In the genomic region with DNA sequence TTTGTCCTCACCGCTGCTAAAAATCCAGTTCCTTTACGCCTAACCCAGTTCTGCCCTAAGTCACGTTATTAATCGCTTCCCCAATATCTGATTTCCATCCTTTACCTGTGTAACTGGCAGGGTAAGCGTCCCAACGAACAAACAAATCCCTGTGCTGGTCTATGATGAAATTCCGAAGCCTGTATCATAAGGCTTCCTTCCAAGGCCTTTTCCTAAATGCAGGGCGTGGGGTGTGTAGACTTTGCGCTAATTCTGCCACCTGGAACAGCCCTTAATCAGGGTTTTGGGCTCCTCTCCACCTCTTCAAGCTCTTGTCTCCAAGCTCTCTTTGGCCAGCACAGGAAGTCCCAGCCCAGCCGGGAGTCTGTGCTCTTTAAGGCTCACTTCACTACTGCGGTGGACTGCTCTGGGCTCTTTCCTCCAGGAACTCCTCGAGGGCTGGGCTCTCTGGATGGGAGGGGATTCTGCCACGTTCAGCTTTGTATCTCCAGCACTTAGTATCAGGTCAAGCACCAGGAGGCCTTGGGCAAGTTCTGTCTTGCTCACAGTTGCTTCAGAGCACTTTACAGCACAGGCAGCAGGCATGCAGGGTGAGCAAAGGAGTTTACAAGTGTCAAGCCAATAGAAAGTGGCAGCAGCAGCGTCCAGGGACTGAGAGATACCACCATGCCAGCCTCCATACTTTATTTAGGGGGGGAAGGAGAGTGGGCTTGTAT, we compare ENCODE assay signal across 12 mouse cellular contexts. TPM values are rescaled to one million over a fixed set of nuclear protein-coding genes. Genes with fewer than 3 reads are reported as not detected.
DNase-seq lines count a peak whose midpoint lies in the region; ATAC-seq and TF ChIP-seq lines count a peak whose summit lies in the region.
"Had no signal": no experiment of that assay in that cellular context is flagged by ENCODE, and none has a peak within 500 bp of the region (broad histone marks: within the 10 kb centered on the region; RNA-seq: fewer than 3 reads in every experiment).

No protein-coding gene starts in this region.

- H3K4me2 ChIP-seq in hindbrain, postnatal 0 days (ENCODE audit: low read depth, low read length): no peak overlapping the region
- no peak overlapping the region for H3K4me2 ChIP-seq in lung, postnatal 0 days (replicated peaks; ENCODE audit: low read depth, low read length)
- no peak overlapping the region for H3K4me2 ChIP-seq in stomach, embryonic 15.5 days
- H3K4me2 ChIP-seq: forebrain, embryonic 13.5 days; neural tube, embryonic 13.5 days had no signal

- DNase-seq in hindbrain, embryonic 10.5 days (ENCODE audit: low spot score): no peak
- no peak for DNase-seq in hindbrain, postnatal 0 days (ENCODE audit: low spot score)
- DNase-seq in lung, postnatal 0 days (ENCODE audit: low spot score): peak; percentile 52
- DNase-seq in lung, postnatal 25 days (ENCODE audit: low spot score): no peak
- DNase-seq in gonadal fat pad, adult 2 months (ENCODE audit: low read depth): peak; percentile 75
- DNase-seq in natural killer cell, adult 2 months (ENCODE audit: low spot score in 2 of 2): no peak
- DNase-seq in spleen, postnatal 4 days (ENCODE audit: low spot score in 2 of 2): no peak
- DNase-seq: cerebellum, adult 9-10 months; thymus, postnatal 25 days had no signal

- H3K27me3 ChIP-seq in hindbrain, embryonic 10.5 days (ENCODE audit: insufficient read depth, poor library complexity, severe bottlenecking): no peaks in the 10 kb centered on the region
- H3K27me3 ChIP-seq in hindbrain, postnatal 0 days (ENCODE audit: insufficient read depth, low read length): no peaks in the 10 kb centered on the region
- no peaks in the 10 kb centered on the region for H3K27me3 ChIP-seq in lung, postnatal 0 days (replicated peaks; ENCODE audit: insufficient read depth, low read length)
- H3K27me3 ChIP-seq in stomach, embryonic 15.5 days (replicated peaks): no peaks in the 10 kb centered on the region
- H3K27me3 ChIP-seq: forebrain, embryonic 13.5 days; neural tube, embryonic 13.5 days had no signal

- no peak overlapping the region for H3K4me3 ChIP-seq in hindbrain, embryonic 10.5 days
- H3K4me3 ChIP-seq in hindbrain, postnatal 0 days (ENCODE audit: low read length): no peak overlapping the region
- no peak overlapping the region for H3K4me3 ChIP-seq in lung, postnatal 0 days (ENCODE audit: low read depth, low read length)
- no peak overlapping the region for H3K4me3 ChIP-seq in stomach, embryonic 15.5 days (replicated peaks)
- H3K4me3 ChIP-seq: forebrain, embryonic 13.5 days; neural tube, embryonic 13.5 days had no signal

- WGBS in hindbrain, embryonic 10.5 days: 69% methylated on average over 14 of the region's 14 CpGs
- 71% methylated on average over 14 of the region's 14 CpGs for WGBS in hindbrain, postnatal 0 days
- 53% methylated on average over 14 of the region's 14 CpGs for WGBS in lung, postnatal 0 days
- WGBS in stomach, embryonic 15.5 days: 60% methylated on average over 14 of the region's 14 CpGs

- H3K9ac ChIP-seq in hindbrain, postnatal 0 days (replicated peaks; ENCODE audit: low read length): no peak overlapping the region
- H3K9ac ChIP-seq in lung, postnatal 0 days (replicated peaks; ENCODE audit: low read depth): no peak overlapping the region
- no peak overlapping the region for H3K9ac ChIP-seq in stomach, embryonic 15.5 days
- H3K9ac ChIP-seq: forebrain, embryonic 13.5 days; neural tube, embryonic 13.5 days had no signal

- TF ChIP-seq CTCF in hindbrain, postnatal 0 days (IDR thresholded peaks at IDR 0.05; ENCODE audit: low read depth): no peak
- TF ChIP-seq CTCF in lung, postnatal 0 days (IDR thresholded peaks at IDR 0.05): no peak

- peak overlapping the region; percentile 40; the same call in 1 of the 2 replicates for H3K27ac ChIP-seq in hindbrain, embryonic 10.5 days
- no peak overlapping the region for H3K27ac ChIP-seq in hindbrain, postnatal 0 days
- H3K27ac ChIP-seq in lung, postnatal 0 days (ENCODE audit: low read length): peak overlapping the region; percentile 38; the same call in 1 of the 2 replicates
- peak overlapping the region; percentile 9; the same call in 1 of the 2 replicates for H3K27ac ChIP-seq in stomach, embryonic 15.5 days
- H3K27ac ChIP-seq: forebrain, embryonic 13.5 days; neural tube, embryonic 13.5 days had no signal

- H3K36me3 ChIP-seq in hindbrain, embryonic 10.5 days: peaks cover 3% of the 10 kb centered on the region
- no peaks in the 10 kb centered on the region for H3K36me3 ChIP-seq in hindbrain, postnatal 0 days (ENCODE audit: insufficient read depth, low read length)
- no peaks in the 10 kb centered on the region for H3K36me3 ChIP-seq in lung, postnatal 0 days (ENCODE audit: insufficient read depth, low read length)
- H3K36me3 ChIP-seq in stomach, embryonic 15.5 days: no peaks in the 10 kb centered on the region

- H3K9me3 ChIP-seq in hindbrain, embryonic 10.5 days: no peaks in the 10 kb centered on the region
- H3K9me3 ChIP-seq in hindbrain, postnatal 0 days (ENCODE audit: low read length): no peaks in the 10 kb centered on the region
- H3K9me3 ChIP-seq in lung, postnatal 0 days (ENCODE audit: low read length): no peaks in the 10 kb centered on the region
- no peaks in the 10 kb centered on the region for H3K9me3 ChIP-seq in stomach, embryonic 15.5 days
- H3K9me3 ChIP-seq: forebrain, embryonic 13.5 days; neural tube, embryonic 13.5 days had no signal

- ATAC-seq in hindbrain, postnatal 0 days: no peak
- peak; percentile 20; the same call in 1 of the 2 replicates for ATAC-seq in lung, postnatal 0 days
- no peak for ATAC-seq in stomach, embryonic 15.5 days (ENCODE audit: insufficient read depth, low FRiP score, low read depth)
- ATAC-seq: forebrain, embryonic 13.5 days had no signal

- TF ChIP-seq EP300 in lung, postnatal 0 days (IDR thresholded peaks at IDR 0.05): no peak

- H3K4me1 ChIP-seq in hindbrain, embryonic 10.5 days (replicated peaks): peaks cover 19% of the 10 kb centered on the region
- H3K4me1 ChIP-seq in hindbrain, postnatal 0 days (ENCODE audit: insufficient read depth, low read length): no peaks in the 10 kb centered on the region
- peaks cover 11% of the 10 kb centered on the region for H3K4me1 ChIP-seq in lung, postnatal 0 days (ENCODE audit: insufficient read depth, low read depth, low read length)
- peaks cover 25% of the 10 kb centered on the region for H3K4me1 ChIP-seq in stomach, embryonic 15.5 days
- H3K4me1 ChIP-seq: forebrain, embryonic 13.5 days had no signal

RNA-seq across cellular contexts. Expression of a gene that starts 48.8 kb away (rescaled TPM):
- 119 and 136 TPM in 2 replicates for polyA plus RNA-seq in hindbrain, embryonic 10.5 days (2016; fragmentation: Nextera tagmentation; extraction: Ambion mirVana)
- total RNA-seq in hindbrain, postnatal 0 days (2014; rRNA removed): 30.2 and 42.8 TPM in 2 replicates
- 140 and 145 TPM in 2 replicates for polyA plus RNA-seq in hindbrain, postnatal 0 days (2015; fragmentation: Nextera tagmentation; extraction: Ambion mirVana)
- 136 and 149 TPM in 2 replicates for polyA plus RNA-seq in lung, postnatal 0 days (2015; fragmentation: Nextera tagmentation; extraction: Ambion mirVana)
- 58.9 and 62.2 TPM in 2 replicates for polyA plus RNA-seq in gonadal fat pad, adult 2 months (2012; rRNA removed)
- polyA plus RNA-seq in stomach, embryonic 15.5 days (2015; fragmentation: Nextera tagmentation; extraction: Ambion mirVana): 159 and 164 TPM in 2 replicates

Comparison
In these comparisons a context has a peak if more than half of its experiments do, and no peak if none do; other contexts are left out.
1. DNase-seq: peak in lung, postnatal 0 days (single experiment) and gonadal fat pad, adult 2 months (single experiment); none in hindbrain, embryonic 10.5 days (single experiment), hindbrain, postnatal 0 days (single experiment), lung, postnatal 25 days (single experiment), natural killer cell, adult 2 months (0 of 2) and spleen, postnatal 4 days (0 of 2).